Mouse (Mus musculus) left cerebral cortex, adult 6 months (tissue): ENCODE results near the gene Sval1. TPM values are rescaled to one million over a fixed set of nuclear protein-coding genes. Genes with fewer than 3 reads are reported as not detected.

Source experiments
- long read RNA-seq, 2 experiments: library from polyadenylated mRNA; unstranded; transcript quantifications; one replicate each; pipeline ENCODE4 v2.0.0; 2019 to 2020
- polyA plus RNA-seq: library from polyadenylated mRNA; unstranded; fragments of <200 nt; fragmentation: Nextera tagmentation; gene quantifications from 2 replicates; pipeline ENCODE4 v1.2.3, GENCODE M21; 2021

The Sval1 gene
- polyA plus RNA-seq, result not detected in 2 replicates
- long read RNA-seq, experiment 1, result 0 reads
- long read RNA-seq, experiment 2, result 0 reads

GRCm38 (mm10) chr6:41951330-41951729, at the start of gene Sval1:
Sval1 (plus strand) TSS chr6:41951630.

DNA sequence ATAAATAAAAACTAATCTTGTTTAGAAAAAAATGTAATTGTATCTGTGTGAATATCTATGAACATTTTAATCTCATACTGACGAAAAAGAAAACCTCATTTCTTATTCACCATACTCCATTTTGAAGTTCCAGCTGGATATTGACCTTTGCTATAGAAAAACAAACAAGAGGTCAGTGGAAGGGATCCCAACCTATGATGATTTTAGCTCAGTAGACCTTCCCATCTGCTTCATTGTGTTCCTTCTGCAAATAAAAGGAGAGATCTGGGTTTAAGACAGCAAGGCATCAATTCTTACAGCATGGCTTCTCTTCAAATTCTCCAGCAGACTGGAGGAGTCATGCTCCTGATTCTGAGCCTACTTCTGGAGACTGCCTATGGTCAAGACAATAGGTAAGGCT, 16.4 kb downstream of the Sval1 start, which contains the start of gene Sval3:
Gene Sval3 (plus strand): TSS at position 301 of the 400 bp plus-strand sequence.

Other genes starting within 250 kb of the Sval1 start
- gene Kel, start 247.3 kb upstream of the Sval1 start, polyA plus RNA-seq, result not detected in 2 replicates
- gene Olfr459, start 176.5 kb upstream of the Sval1 start, polyA plus RNA-seq, result not detected in 2 replicates
- not detected in 2 replicates for gene Pip, start 104.1 kb upstream of the Sval1 start, polyA plus RNA-seq
- not detected in 2 replicates for gene Sval2, start 98.6 kb upstream of the Sval1 start, polyA plus RNA-seq
- gene Sval3, start 16.5 kb downstream of the Sval1 start, polyA plus RNA-seq, result not detected in 2 replicates
- not detected in 2 replicates for gene Sva, start 86.8 kb downstream of the Sval1 start, polyA plus RNA-seq
- gene Tas2r139, start 189.3 kb downstream of the Sval1 start, polyA plus RNA-seq, result not detected in 2 replicates